Mouse (Mus musculus): Measurements from ENCODE around the gene Lrrc8b.

GRCm38 (mm10) chr5:105459077-105459476 lies 43.5 kb downstream of the Lrrc8b start:
- TF ChIP-seq POLR2A (IDR thresholded peaks at IDR 0.05; ENCODE audit: insufficient read depth, low read length) (no peak), CTCF (IDR thresholded peaks at IDR 0.05; ENCODE audit: low read depth, low read length) (no peak)
